Mouse (Mus musculus): ENCODE measurements at regions not wholly inside any gene's neighbourhood (a gene's known extent, or its start where the extent isn't known, plus 50 kb on each side); places are given as distances from the start of the nearest gene placed in this dataset.

- Histone ChIP-seq H3K36me3 (ENCODE audit: control insufficient read depth, insufficient read depth, low read length) (no peaks in the 10 kb centered on the region), H3K27me3 (ENCODE audit: control insufficient read depth, insufficient read depth, low read length) (no peaks in the 10 kb centered on the region), H3K9ac (ENCODE audit: low read length) (no peak overlapping the region), H3K27ac (replicated peaks; ENCODE audit: low read depth, low read length) (no peak overlapping the region), H3K9me3 (ENCODE audit: control insufficient read depth, low read length) (no peaks in the 10 kb centered on the region), H3K4me3 (ENCODE audit: low read depth, low read length) (no peak overlapping the region), H3K4me1 (ENCODE audit: control insufficient read depth, insufficient read depth, low read length) (no peaks in the 10 kb centered on the region), H3K4me2 (ENCODE audit: low read depth, severe bottlenecking) (no peak overlapping the region)
- ATAC-seq (ENCODE audit: insufficient number of reproducible peaks, low FRiP score, low TSS enrichment, low read depth) (no peak), DNase-seq (ENCODE audit: low spot score) (no peak)
- WGBS, result 76% methylated on average over 9 of the region's 9 CpGs
These were observed 219.1 kb downstream of the Tshz3 start for GRCm38 (mm10) chr7:36917011-36917410.

DNA sequence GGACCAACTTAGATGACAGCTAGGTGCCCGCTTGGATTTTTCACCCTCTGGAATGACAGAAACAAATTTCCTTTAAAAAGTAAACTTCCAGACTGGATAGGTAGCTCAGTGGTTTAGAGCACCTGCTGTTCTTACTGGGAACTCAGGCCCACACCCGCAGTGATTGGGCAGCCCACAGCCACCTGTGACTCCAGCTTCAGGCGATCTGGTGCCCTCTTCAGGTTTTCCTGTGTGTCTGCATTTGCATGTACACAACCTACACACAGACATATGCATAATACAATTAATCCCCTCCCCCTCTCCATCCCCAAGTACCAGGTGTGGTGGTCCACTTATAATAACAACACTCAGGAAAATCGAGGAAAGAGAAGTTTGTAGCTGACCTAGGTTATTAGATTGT is 221.5 kb downstream of the Tshz3 start:
- Histone ChIP-seq H3K4me2 (ENCODE audit: low read depth, severe bottlenecking) (no peak overlapping the region), H3K27me3 (ENCODE audit: control insufficient read depth, insufficient read depth, low read length) (no peaks in the 10 kb centered on the region), H3K4me1 (ENCODE audit: control insufficient read depth, insufficient read depth, low read length) (no peaks in the 10 kb centered on the region), H3K4me3 (ENCODE audit: low read depth, low read length) (no peak overlapping the region), H3K9ac (ENCODE audit: low read length) (no peak overlapping the region), H3K9me3 (ENCODE audit: control insufficient read depth, low read length) (no peaks in the 10 kb centered on the region), H3K36me3 (ENCODE audit: control insufficient read depth, insufficient read depth, low read length) (no peaks in the 10 kb centered on the region), H3K27ac (replicated peaks; ENCODE audit: low read depth, low read length) (no peak overlapping the region)
- 79% methylated on average over 4 of the region's 4 CpGs for WGBS
- ATAC-seq (ENCODE audit: insufficient number of reproducible peaks, low FRiP score, low TSS enrichment, low read depth) (no peak), DNase-seq (ENCODE audit: low spot score) (no peak)

- no peaks in the 10 kb centered on the region for H3K27me3 ChIP-seq (ENCODE audit: control insufficient read depth, insufficient read depth, low read length)
- no peak overlapping the region for H3K4me2 ChIP-seq (ENCODE audit: low read depth, severe bottlenecking)
- DNase-seq (ENCODE audit: low spot score) (peak; percentile 47), ATAC-seq (ENCODE audit: insufficient number of reproducible peaks, low FRiP score, low TSS enrichment, low read depth) (no peak)
- no peaks in the 10 kb centered on the region for H3K36me3 ChIP-seq (ENCODE audit: control insufficient read depth, insufficient read depth, low read length)
- no peak overlapping the region for H3K4me3 ChIP-seq (ENCODE audit: low read depth, low read length)
- no peaks in the 10 kb centered on the region for H3K9me3 ChIP-seq (ENCODE audit: control insufficient read depth, low read length)
- H3K9ac ChIP-seq (ENCODE audit: low read length), result no peak overlapping the region
- 64% methylated on average over 14 of the region's 14 CpGs for WGBS
- H3K27ac ChIP-seq (replicated peaks; ENCODE audit: low read depth, low read length), result no peak overlapping the region
- H3K4me1 ChIP-seq (ENCODE audit: control insufficient read depth, insufficient read depth, low read length), result no peaks in the 10 kb centered on the region
These were observed 223.1 kb downstream of the Tshz3 start for GRCm38 (mm10) chr7:36921003-36921402.

DNA sequence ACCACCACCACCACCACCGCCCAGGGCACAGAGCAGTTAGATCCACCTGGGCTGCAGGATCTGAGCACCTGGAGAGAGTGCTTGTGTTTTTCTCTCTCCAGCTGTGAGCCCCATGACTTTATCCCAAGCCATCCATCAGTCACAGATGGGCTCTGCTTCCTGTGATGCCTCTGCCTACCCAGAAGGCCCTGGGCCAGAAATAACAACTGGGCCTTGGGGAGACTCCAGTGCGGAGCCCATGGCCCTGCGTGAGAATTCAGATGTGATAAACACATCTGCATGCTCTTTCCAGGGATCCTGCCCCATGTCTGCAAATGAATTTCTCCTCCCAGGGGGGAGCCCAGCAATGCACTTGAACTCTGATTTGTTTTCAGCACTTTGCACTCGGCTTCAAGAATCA is 235.6 kb downstream of the Tshz3 start:
- ATAC-seq (ENCODE audit: insufficient number of reproducible peaks, low FRiP score, low TSS enrichment, low read depth) (no peak), DNase-seq (ENCODE audit: low spot score) (no peak)
- Histone ChIP-seq H3K36me3 (ENCODE audit: control insufficient read depth, insufficient read depth, low read length) (no peaks in the 10 kb centered on the region), H3K4me2 (ENCODE audit: low read depth, severe bottlenecking) (no peak overlapping the region), H3K27me3 (ENCODE audit: control insufficient read depth, insufficient read depth, low read length) (no peaks in the 10 kb centered on the region), H3K27ac (replicated peaks; ENCODE audit: low read depth, low read length) (no peak overlapping the region), H3K9ac (ENCODE audit: low read length) (no peak overlapping the region), H3K4me3 (ENCODE audit: low read depth, low read length) (no peak overlapping the region), H3K4me1 (ENCODE audit: control insufficient read depth, insufficient read depth, low read length) (peaks cover 11% of the 10 kb centered on the region), H3K9me3 (ENCODE audit: control insufficient read depth, low read length) (no peaks in the 10 kb centered on the region)
- WGBS, result 74% methylated on average over 3 of the region's 4 CpGs

DNA sequence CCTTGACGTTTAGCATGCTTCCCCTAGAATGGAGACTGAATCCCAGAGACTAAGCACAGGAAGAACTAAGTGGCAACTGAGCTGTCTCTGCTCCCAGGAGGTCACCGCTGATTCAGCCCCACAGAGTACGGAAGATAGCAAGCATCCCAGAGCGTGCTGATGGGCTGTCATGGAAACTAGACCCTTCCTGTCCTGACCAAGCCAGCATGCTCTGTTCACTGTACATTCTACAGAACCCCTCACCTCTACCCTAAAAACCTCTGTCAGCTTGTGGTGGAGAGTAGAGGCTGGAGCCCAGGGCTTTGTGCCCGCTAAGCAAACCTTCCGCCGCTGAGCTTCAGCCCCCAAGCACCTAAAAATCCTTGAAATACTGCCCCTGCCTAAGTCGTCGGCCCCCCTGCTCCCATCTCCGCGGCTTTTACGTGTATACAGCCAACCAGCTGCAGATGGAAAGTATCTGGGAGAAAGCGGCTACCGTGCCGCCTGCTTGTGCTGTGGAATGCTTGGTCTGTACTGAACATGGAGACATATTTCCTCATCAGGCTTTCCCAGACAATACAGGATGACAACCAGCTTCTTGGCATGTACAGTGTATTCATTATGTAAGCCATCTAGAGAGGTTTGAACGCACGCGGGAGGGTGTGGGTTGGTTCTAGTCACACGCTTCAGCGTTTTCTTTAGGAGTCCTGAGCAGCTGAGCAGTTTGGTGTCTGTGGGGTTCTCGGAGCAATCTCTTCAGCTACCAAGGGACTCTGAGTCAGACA is 237.1 kb downstream of the Tshz3 start:
- no peak overlapping the region for H3K4me3 ChIP-seq (ENCODE audit: low read depth, low read length)
- no peak for ATAC-seq (ENCODE audit: insufficient number of reproducible peaks, low FRiP score, low TSS enrichment, low read depth)
- 72% methylated on average over 21 of the region's 21 CpGs for WGBS
- H3K27me3 ChIP-seq (ENCODE audit: control insufficient read depth, insufficient read depth, low read length), result no peaks in the 10 kb centered on the region
- DNase-seq (ENCODE audit: low spot score), result no peak
- H3K36me3 ChIP-seq (ENCODE audit: control insufficient read depth, insufficient read depth, low read length), result no peaks in the 10 kb centered on the region
- 0 out of 2 replicates have a peak, but pooled peaks cover 2% of the 10 kb centered on the region for H3K4me1 ChIP-seq (ENCODE audit: control insufficient read depth, insufficient read depth, low read length)
- no peak overlapping the region for H3K4me2 ChIP-seq (ENCODE audit: low read depth, severe bottlenecking)
- no peaks in the 10 kb centered on the region for H3K9me3 ChIP-seq (ENCODE audit: control insufficient read depth, low read length)
- 0 out of 2 replicates have a peak overlapping the region, but pooled peaks have one; percentile 14 for H3K27ac ChIP-seq (replicated peaks; ENCODE audit: low read depth, low read length)
- no peak overlapping the region for H3K9ac ChIP-seq (ENCODE audit: low read length)

DNA sequence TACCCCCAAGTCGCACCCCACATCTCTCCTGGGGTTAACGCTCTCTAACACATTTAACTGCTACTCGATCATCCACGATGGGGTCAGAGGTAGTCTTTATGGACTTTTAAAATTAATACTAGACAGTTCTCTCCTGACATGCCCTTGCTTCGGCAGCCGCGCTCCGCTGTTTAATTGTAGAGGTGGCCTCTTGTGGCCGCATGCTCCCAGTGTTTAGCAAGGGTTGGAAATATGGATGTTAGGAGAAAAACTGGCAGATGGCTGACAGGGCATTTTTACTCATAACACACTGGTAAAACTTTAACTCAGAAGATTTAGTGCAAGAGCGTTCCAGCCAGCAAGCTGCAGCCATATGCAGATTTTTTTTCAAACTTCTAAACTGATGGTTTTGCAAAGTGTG is 242.7 kb downstream of the Tshz3 start:
- ATAC-seq (ENCODE audit: insufficient number of reproducible peaks, low FRiP score, low TSS enrichment, low read depth), result no peak
- Histone ChIP-seq H3K4me2 (ENCODE audit: low read depth, severe bottlenecking) (no peak overlapping the region), H3K9me3 (ENCODE audit: control insufficient read depth, low read length) (no peaks in the 10 kb centered on the region), H3K4me3 (ENCODE audit: low read depth, low read length) (no peak overlapping the region), H3K36me3 (ENCODE audit: control insufficient read depth, insufficient read depth, low read length) (no peaks in the 10 kb centered on the region), H3K4me1 (ENCODE audit: control insufficient read depth, insufficient read depth, low read length) (peaks cover 4% of the 10 kb centered on the region; the same call in 1 of the 2 replicates), H3K9ac (ENCODE audit: low read length) (no peak overlapping the region), H3K27ac (replicated peaks; ENCODE audit: low read depth, low read length) (no peak overlapping the region), H3K27me3 (ENCODE audit: control insufficient read depth, insufficient read depth, low read length) (no peaks in the 10 kb centered on the region)
- DNase-seq (ENCODE audit: low spot score), result peak; percentile 31
- WGBS, result 64% methylated on average over 10 of the region's 10 CpGs

DNA sequence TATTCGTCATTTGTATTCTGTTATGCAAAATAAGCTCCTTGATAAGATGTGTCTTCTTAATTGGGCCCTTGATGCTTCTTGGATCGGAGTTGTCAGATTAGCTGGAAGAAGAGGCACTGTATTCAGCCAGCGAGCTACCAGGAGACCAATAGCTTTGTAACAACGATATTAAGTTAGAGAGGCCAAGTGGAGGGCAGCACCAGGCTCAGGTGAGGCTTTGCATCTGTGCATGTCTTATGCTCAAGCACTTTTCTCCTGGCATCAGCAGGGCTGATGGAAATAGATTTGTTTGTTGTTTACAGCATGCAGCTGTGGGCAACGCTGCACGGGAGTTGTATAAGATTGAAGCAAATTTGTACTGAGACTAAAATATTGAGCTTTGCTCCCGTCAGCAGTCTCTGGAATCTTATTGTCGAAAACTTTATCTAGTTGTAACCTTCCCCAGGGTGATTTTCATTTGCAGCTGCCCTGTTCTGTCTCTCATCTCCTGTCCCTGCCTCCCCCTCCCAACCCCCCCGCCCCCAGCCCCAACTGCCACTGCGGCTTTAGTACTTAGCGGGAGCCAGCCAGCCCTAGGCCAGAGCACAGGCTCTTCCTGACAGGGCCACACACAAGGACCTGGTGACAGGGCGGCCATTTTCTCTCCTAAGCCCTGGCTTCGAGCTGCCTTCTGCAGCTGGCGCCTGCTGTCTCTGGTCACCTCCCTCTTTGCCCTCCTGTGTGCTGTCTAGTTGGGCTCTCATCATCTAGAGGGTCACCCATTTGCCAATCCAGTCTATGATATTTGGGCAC is 247.3 kb downstream of the Tshz3 start:
- no peak overlapping the region for H3K4me2 ChIP-seq (ENCODE audit: low read depth, severe bottlenecking)
- no peaks in the 10 kb centered on the region for H3K27me3 ChIP-seq (ENCODE audit: control insufficient read depth, insufficient read depth, low read length)
- no peaks in the 10 kb centered on the region for H3K36me3 ChIP-seq (ENCODE audit: control insufficient read depth, insufficient read depth, low read length)
- no peak overlapping the region for H3K4me3 ChIP-seq (ENCODE audit: low read depth, low read length)
- H3K4me1 ChIP-seq (ENCODE audit: control insufficient read depth, insufficient read depth, low read length), result peaks cover 2% of the 10 kb centered on the region; the same call in 1 of the 2 replicates
- H3K9ac ChIP-seq (ENCODE audit: low read length), result no peak overlapping the region
- H3K27ac ChIP-seq (replicated peaks; ENCODE audit: low read depth, low read length), result no peak overlapping the region
- WGBS, result 64% methylated on average over 14 of the region's 14 CpGs
- no peaks in the 10 kb centered on the region for H3K9me3 ChIP-seq (ENCODE audit: control insufficient read depth, low read length)
- ATAC-seq (ENCODE audit: insufficient number of reproducible peaks, low FRiP score, low TSS enrichment, low read depth) (no peak), DNase-seq (ENCODE audit: low spot score) (no peak)

DNA sequence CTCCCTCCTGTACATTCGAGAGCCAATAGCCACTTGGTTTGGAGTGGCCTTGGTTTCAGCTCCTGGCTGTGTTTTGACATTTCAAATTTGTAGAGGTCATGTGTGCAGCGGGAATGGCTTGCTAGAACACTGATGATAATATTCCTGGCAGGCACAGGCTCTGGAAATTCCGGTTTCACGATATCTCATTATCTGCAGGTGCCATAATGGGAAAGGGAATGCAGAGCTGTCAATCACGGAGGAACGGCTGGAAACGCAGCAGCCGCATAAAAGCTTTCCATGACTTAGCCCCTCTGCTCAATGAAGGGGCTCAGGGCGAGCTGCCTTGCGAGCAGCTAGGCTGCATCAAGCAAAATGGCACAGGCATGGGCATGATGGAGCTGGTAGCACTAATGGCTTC is 251.6 kb downstream of the Tshz3 start:
- peaks cover 2% of the 10 kb centered on the region; the same call in 1 of the 2 replicates for H3K4me1 ChIP-seq (ENCODE audit: control insufficient read depth, insufficient read depth, low read length)
- H3K9ac ChIP-seq (ENCODE audit: low read length), result no peak overlapping the region
- no peak overlapping the region for H3K4me2 ChIP-seq (ENCODE audit: low read depth, severe bottlenecking)
- WGBS, result 83% methylated on average over 10 of the region's 10 CpGs
- ATAC-seq (ENCODE audit: insufficient number of reproducible peaks, low FRiP score, low TSS enrichment, low read depth) (no peak), DNase-seq (ENCODE audit: low spot score) (no peak)
- no peaks in the 10 kb centered on the region for H3K27me3 ChIP-seq (ENCODE audit: control insufficient read depth, insufficient read depth, low read length)
- H3K27ac ChIP-seq (replicated peaks; ENCODE audit: low read depth, low read length), result no peak overlapping the region
- no peaks in the 10 kb centered on the region for H3K36me3 ChIP-seq (ENCODE audit: control insufficient read depth, insufficient read depth, low read length)
- H3K9me3 ChIP-seq (ENCODE audit: control insufficient read depth, low read length), result no peaks in the 10 kb centered on the region
- H3K4me3 ChIP-seq (ENCODE audit: low read depth, low read length), result no peak overlapping the region
